Mouse (Mus musculus) adrenal gland (tissue): ENCODE results near the gene Akt1.

Experiments
- microRNA-seq, 2 experiments: library from miRNA; unstranded; fragments of <30 nt; microRNA quantifications; one replicate each; pipeline ENCODE4; 2019

The Akt1 gene

Small RNA genes lying within 50 kb of the gene (microRNA-seq; reads per million reads assigned to microRNA genes)
- gene Mir6939: 0.46 to 1.9 reads per million in 2 experiments
